Mouse (Mus musculus) thymus, adult 2 months (tissue): ENCODE results near the gene Snrpa1.

Source experiments
- CTCF ChIP-seq: fragments of 200-500 bp; IDR thresholded peaks from 2 replicates; pipeline ENCODE4 v1.5.1; 2012; ENCODE audit warnings: mild to moderate bottlenecking, control low read depth, low read length, moderate library complexity, borderline replicate concordance; ENCODE audit not compliant: control insufficient read depth, poor library complexity, insufficient read depth; ENCODE audit errors: extremely low read depth
- POLR2A ChIP-seq: fragments of 200-500 bp; IDR thresholded peaks from 2 replicates; pipeline ENCODE4 v1.6.1; 2012; ENCODE audit warnings: mild to moderate bottlenecking, low read length, control low read depth, moderate library complexity; ENCODE audit not compliant: control insufficient read depth, poor library complexity, insufficient read depth; ENCODE audit errors: extremely low read depth

GRCm38 (mm10) chr7:66079364-66080230 is 20.8 kb downstream of the Snrpa1 start, which contains the start of gene Selenos:
- TF ChIP-seq POLR2A (peak; percentile 70), CTCF (peak; percentile 60; the same call in 1 of the 2 replicates)
